Mouse (Mus musculus) inflammation-experienced regulatory T-cells (primary cell): ENCODE measurements around the gene Enpp6. TPM values are rescaled to one million over a fixed set of nuclear protein-coding genes. Genes with fewer than 3 reads are reported as not detected.

Experiments
- polyA plus RNA-seq, 2 experiments: library from polyadenylated mRNA; unstranded; fragments of 100-300 nt; shearing (Covaris generic); gene quantifications; one replicate each; pipeline ENCODE4 v1.2.1; 2017

The Enpp6 gene
- 1 to 10 TPM in 1 of 2 experiments, under 1 TPM in 1; 0.98 to 3.3 TPM for polyA plus RNA-seq

GRCm38 (mm10) chr8:46986386-46987140, at the start of gene Enpp6:
Gene Enpp6 (plus strand): TSS chr8:46986887.

Other genes starting within 250 kb of the Enpp6 start
- 100 to 1,000 TPM; 143 to 163 TPM for gene Irf2, start 247.2 kb upstream of the Enpp6 start, polyA plus RNA-seq